Mouse (Mus musculus): ENCODE measurements around the gene 1700013F07Rik. TPM values are rescaled to one million over a fixed set of nuclear protein-coding genes. Genes with fewer than 3 reads are reported as not detected.
A peak's percentile ranks its signal among the peaks of the same experiment; 100 is the strongest.
"Not testable (repeated sequence)": the region's sequence is repeated elsewhere in the genome, so short reads cannot be mapped to it uniquely, and the experiment has no call there.

Gene 1700013F07Rik
- total RNA-seq, 1 experiment from 2014 or later = not detected

DNA sequence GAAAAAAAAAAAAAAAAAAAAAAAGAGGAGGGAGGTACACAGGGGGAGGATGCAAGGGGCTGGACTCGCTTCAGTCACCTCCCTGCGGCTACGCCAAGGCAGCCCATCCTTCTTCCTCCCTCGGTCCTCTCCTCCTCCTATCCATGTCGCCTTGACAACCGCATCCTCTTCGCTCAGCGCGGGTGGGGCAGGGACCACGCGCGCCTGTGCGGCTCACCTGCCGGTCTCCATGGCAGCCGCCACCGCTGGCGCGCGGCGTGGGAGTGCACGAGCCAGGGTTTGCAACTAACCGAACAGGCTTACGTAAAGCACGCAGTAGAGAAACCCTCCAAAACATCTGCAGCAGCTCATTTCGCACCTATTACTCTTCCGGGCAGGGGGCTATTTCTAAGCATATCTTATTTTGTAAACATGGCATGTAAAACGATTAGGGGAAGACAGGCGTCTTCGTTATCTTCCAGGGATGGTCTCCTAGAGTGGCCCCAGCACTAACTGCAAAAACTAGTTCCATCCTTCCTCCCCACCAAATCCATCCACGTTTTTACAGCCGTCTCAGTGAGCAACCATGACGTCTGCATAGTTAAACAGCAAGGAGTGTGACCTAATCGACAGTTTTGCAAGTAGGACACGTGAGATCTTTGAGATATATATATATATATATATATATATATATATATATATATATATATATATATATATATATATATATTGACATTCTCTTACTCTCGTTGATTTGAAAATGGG lies 2.7 kb downstream of the 1700013F07Rik start, which contains the start of gene 5330417C22Rik:
Gene 5330417C22Rik (minus strand): TSS at position 20 of the 744 bp plus-strand sequence.
- peak; percentile 54 for ATAC-seq (replicated peaks; ENCODE audit: insufficient number of reproducible peaks, low FRiP score, low TSS enrichment, poor library complexity, severe bottlenecking)

DNA sequence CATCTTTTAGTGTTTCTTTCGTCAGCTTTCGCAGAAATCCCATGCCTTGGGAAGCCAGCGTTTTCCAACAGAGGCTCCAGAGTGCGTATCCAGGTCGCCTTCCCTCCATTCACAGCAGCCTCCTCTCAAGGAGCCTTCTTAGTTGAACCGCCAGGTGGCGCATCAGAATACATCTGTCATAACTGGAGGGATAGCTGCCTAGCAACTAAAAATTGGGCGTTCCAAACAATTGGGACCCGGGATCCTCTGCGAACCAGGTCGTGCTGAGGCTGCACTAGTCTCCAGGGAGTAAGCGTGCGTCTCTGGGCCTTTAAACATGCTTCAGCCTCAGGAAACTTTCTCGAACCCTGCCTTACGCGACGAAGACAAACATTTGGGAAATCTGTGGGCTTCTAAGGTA lies 3.4 kb downstream of the 1700013F07Rik start:
- peak; percentile 81 for ATAC-seq (replicated peaks; ENCODE audit: insufficient number of reproducible peaks, low FRiP score, low TSS enrichment, poor library complexity, severe bottlenecking)

DNA sequence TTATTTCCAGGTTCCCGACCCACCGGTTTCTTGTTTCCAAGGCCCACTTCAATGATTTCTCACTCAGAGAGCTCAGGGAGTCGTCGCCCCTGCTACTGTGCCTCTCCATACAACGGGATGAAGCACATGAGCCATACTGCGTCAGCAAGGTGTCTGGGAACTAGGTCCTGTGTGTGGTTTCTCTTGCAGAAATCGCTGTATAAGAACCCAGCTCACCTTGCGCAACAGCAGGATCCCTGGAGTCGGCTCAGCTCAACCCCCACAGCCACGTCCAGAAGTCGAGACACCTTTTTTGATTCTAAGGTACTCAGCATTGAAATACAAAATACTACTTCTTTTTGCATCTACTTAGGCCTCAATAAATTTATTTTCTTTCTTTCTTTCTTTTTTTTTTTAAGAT lies 8.3 kb downstream of the 1700013F07Rik start:
- ATAC-seq (replicated peaks; ENCODE audit: insufficient number of reproducible peaks, low FRiP score, low TSS enrichment, poor library complexity, severe bottlenecking) = no peak

DNA sequence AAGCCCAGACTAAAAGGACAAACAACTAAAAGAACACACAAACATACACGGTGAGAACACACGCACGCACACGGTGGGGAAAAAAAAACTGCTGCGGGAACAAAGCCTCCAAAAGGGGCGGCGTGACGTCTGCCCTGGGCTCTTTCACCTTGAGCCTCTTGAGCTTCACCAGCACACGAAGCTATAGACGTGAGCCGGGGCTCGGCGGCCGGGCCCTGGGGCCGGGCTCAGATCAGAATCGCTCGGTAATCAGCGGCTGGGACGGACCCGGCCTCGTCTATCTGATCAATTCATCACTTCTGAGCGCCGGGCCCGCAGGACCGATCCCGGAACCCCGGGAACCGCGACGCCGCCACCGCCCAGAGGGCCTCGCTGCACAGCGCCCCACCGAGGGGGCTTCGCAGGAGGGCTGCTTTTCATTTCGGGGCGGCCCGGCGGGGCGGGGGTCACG lies 20.2 kb downstream of the 1700013F07Rik start:
- 0 out of 2 replicates have a peak, but pooled peaks have one; percentile 2 for ATAC-seq (replicated peaks; ENCODE audit: insufficient number of reproducible peaks, low FRiP score, low TSS enrichment, poor library complexity, severe bottlenecking)

DNA sequence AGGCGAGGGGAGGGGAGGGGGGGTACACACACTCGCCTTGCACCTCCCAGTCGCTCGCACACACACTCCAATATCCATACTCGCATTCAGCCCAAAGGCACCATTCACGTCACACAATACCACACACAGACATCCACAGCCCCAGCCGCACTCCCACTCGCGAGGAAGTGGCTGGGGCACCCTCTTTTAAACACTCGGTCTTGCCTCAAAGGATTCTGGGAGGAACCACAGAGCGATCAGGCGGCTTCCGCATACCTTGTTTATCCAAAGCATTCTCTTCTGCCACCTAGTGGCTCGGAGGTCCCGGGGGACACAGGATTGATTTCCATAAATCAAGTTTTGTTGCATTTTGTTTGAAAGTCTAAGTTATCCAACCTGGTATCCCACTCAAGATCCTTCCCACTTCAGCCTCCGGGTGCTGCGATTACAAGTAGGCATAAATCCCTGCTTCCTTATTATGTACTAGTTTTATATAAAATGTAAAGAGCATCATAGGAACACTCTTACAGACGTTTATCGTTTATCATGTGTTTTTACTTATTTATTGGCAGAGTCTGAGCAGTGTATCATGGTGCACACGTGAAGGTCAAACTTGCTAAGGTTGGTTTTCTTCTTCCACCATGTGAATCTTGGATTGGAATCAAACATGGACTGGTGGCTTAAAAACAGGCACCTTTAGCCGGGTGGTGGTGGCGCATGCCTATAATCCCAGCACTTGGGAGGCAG lies 20.8 kb downstream of the 1700013F07Rik start:
- peak; percentile 99 for ATAC-seq (replicated peaks; ENCODE audit: insufficient number of reproducible peaks, low FRiP score, low TSS enrichment, poor library complexity, severe bottlenecking)

DNA sequence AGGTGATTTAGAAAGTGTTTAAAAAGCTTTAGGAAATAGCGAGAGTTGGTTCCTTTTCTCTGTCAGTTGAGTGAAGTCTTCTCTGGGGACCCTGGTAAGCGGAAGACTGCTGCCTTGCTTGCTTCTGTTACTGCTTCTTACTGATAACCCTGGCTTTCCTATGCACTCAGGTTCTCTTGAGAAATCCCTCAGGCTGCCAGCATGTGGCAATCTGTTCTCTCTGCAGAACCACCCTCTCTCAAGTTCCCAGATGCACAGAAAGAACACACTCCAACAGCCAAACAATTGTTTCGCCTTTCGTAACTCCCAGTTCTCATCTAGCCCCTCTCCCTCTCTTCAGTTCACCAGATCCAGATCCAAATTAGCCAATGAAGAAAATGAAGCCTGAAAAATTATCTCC lies 23.9 kb downstream of the 1700013F07Rik start:
- ATAC-seq (replicated peaks; ENCODE audit: insufficient number of reproducible peaks, low FRiP score, low TSS enrichment, poor library complexity, severe bottlenecking) = no peak

DNA sequence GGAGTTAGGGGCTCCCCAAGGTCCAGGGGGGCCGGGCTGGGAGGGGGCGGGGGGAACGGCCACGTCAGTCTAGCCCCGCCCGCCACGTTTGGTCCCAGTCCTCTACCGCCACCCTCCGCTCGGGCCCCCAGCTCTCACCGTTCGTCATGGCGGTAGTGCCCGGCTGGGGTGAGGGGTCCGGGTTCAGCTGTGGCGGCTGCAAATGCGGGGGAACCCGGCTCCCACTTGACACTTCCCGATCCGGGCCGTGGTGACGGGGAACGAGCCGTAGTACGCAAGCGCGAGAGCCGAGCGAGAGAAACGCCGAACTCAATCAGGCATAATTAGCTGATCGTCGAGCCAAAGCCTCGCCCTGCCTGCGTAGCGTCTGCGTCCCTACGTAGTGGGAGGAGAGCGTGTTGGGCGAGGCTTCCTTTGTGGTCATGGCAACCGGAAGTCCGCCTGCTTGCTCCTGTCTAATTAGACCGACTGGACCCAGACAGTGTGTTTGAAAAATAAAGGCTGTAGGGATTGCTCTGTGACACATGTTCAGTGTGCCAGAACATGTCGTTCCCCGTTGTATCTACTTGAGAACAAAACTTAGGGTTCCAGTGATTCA lies 28.3 kb downstream of the 1700013F07Rik start, which contains the start of gene Tmem167b:
Gene Tmem167b (minus strand): TSS at position 334 of the 598 bp plus-strand sequence.
- ATAC-seq (replicated peaks; ENCODE audit: insufficient number of reproducible peaks, low FRiP score, low TSS enrichment, poor library complexity, severe bottlenecking) = peak; percentile 97

DNA sequence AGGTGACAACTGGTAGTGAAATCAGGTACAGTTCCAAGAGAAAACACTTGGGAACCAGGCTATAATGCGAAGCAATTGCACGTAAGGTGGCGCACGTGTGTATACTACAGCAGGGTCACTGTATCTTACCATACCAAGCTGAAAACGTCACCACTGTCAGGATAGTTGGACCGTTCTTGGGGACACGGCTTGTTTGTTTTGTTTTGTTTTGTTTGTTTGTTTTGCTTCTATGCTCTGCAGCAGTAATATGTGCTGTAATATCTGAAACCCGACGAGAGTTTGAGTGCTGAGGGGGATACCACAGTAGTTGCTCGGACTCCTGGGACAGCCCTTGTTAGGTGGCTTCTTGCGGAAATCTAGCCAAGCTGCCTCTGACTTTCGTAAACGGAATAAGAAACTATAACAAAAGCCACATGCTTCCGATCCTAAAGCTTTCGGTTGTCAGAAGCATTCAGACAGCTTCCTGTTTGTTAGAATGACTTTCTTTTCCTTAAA lies 28.9 kb downstream of the 1700013F07Rik start:
- peak; percentile 16 for ATAC-seq (replicated peaks; ENCODE audit: insufficient number of reproducible peaks, low FRiP score, low TSS enrichment, poor library complexity, severe bottlenecking)

DNA sequence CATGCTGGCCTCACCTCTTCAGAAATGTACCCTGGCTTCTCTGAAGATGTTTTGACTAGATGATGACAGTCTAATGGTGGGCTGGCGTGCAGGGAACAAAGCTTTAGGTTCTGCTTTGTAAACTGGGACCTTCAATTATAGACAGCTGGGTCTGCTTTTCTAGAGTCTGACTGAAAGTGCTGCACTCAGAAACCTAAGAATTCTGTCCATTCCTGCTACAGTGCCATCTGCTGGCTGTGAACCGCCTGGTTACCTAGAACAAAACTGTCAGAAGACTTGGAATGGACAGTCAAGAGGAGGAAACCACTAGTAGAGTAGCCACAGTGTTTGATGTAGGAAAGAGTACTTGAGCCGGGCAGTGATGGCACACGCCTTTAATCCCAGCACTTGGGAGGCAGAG lies 29.4 kb downstream of the 1700013F07Rik start:
- ATAC-seq (replicated peaks; ENCODE audit: insufficient number of reproducible peaks, low FRiP score, low TSS enrichment, poor library complexity, severe bottlenecking) = peak; percentile 44

DNA sequence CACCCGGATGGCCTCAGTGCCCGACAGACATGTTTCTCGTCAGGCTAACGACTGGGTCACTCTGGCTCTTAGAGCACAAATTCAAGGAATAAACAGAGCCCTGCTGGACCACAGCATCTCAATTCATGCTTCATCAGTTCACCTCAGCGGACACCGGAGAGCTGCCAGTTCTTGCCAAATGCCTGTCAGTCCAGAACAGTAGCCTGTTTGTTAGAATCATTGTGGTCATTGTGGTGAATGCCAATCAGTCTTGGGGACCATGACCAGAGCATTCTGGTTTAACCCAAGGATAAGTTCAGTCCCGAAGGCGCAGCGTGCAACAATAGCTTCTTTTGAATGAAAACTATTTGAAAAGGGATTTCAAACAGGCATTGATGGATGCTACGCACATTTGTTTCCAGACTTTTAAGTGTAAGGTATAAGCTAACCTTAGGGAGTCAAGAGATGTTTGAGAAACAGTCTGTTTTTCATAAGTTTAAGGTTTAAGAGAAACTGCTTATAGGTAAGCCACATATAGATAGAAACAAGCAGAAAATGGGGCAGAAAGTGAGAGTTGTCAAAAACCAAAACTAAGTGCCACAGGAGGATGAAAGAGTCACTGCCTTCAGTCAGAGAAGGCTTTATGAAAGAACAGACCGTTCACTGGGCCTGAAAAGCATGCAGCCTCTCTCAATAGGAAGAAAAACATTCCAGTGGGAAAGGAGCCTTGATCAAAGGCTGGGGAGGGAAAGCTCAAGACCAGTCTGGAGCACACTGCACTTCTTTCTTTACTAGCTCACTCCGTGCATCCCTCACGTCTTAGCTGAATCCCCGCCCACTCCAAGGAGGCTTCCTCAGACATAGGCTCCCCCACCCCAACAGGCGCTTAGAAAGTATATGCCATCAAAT lies 34.3 kb downstream of the 1700013F07Rik start:
- no peak for ATAC-seq (replicated peaks; ENCODE audit: insufficient number of reproducible peaks, low FRiP score, low TSS enrichment, poor library complexity, severe bottlenecking)

DNA sequence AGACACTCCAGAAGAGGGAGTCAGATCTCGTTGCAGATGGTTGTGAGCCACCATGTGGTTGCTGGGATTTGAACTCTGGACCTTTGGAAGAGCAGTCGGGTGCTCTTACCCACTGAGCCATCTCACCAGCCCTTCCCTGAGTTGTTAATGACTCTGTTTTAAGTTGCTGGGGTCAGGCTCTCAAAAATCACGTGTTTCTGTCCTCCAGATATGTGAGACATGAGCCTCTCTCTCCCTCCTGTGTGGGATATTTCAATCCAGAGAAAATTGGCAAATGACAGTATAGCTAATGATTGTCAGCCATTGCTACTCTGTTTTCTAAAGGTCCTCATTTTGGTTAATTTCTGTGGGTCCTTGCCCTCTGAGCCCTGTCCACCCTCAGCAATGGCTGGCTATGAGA lies 35.7 kb downstream of the 1700013F07Rik start:
- ATAC-seq (replicated peaks; ENCODE audit: insufficient number of reproducible peaks, low FRiP score, low TSS enrichment, poor library complexity, severe bottlenecking) = not testable (repeated sequence)

DNA sequence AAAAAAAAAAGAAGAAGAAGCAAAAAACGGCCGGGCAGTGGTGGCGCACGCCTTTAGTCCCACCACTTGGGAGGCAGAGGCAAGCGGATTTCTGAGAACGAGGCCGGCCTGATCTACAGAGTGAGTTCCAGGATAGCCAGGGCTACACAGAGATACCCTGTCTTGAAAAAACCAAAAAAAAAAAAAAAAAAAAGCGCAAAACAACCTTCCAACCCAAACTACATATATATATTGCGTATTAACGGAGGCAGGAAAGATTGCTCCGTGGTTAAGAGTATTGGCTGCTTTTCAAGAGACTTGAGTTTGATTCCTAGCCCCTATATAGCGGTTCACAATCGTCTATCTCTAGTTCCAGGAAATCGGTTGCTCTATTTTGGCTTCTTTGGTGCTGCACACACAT lies 36.9 kb downstream of the 1700013F07Rik start:
- no peak for ATAC-seq (replicated peaks; ENCODE audit: insufficient number of reproducible peaks, low FRiP score, low TSS enrichment, poor library complexity, severe bottlenecking)

DNA sequence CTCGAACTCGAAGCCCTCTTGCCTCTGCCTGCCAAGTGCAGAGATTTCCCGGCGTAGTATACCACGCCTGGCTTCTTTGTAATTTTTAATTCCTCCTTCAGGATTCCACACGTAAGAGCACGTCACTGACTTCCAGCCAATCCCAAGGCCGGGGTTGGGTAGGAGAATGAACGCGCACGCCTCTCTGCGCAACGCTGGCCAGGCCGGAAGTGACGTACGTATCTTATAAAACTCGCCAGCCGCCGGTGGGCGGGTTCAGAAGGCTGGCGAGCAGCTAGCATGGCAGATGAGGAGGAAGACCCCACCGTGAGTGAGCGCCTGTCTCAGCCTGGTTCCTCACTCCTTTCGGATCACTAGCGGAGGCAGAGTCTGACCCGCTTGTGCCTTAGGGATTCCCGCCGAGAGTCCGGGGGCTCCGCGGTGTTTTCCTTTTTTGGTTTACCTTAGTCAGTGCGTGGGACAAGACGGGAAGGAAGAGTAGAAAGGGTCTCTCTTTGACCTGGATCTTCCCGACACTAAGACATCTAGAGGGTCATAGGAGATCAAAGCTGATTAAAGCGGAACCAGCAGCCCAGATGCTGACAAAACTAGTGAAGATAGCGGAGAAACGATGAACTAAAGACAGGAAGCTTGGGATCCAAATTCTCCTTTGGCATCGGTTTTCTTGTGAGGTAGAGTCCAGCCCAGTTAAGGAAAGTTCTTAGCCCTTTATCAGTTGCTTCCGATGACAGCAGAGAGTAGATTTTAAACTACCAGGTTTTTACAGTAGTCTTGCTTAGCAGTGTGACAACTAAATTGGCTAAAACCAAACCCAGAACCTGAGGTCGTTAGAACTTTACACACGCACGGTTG lies 37.7 kb downstream of the 1700013F07Rik start, which contains the start of gene Taf13:
Gene Taf13 (plus strand): TSS at position 256 of the 852 bp plus-strand sequence.
- peak; percentile 99 for ATAC-seq (replicated peaks; ENCODE audit: insufficient number of reproducible peaks, low FRiP score, low TSS enrichment, poor library complexity, severe bottlenecking)

DNA sequence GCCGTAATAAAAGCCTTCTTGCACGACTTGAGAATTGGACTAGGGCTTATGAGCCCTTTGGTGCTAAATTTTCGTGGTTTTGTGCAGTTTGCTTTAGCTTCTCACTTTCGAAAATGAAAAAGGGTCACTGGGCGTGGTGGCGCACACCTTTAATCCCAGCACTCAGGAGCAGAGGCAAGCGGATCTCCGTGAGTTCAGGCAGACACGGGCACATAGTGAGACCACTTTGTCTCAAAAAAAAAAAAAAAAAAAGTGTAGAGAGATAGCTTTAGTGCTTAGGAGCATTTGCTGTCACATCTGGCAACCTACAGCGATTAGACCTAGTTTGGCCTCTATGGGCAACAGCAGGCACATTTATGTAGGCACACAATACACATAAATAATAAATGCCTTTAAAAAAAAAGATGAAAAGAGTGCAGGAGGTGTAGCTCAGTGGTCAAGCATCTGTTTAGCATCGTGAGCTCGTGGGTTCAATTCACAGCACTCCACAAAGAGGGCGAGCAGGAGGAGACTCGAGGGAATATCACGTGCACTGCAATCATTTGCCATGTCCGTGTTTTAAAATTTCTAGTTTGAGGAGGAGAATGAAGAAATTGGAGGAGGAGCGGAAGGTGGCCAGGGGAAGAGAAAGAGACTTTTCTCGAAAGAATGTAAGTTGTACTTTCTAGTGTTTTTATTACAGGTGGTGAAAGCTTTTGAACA lies 38.5 kb downstream of the 1700013F07Rik start:
- no peak for ATAC-seq (replicated peaks; ENCODE audit: insufficient number of reproducible peaks, low FRiP score, low TSS enrichment, poor library complexity, severe bottlenecking)

DNA sequence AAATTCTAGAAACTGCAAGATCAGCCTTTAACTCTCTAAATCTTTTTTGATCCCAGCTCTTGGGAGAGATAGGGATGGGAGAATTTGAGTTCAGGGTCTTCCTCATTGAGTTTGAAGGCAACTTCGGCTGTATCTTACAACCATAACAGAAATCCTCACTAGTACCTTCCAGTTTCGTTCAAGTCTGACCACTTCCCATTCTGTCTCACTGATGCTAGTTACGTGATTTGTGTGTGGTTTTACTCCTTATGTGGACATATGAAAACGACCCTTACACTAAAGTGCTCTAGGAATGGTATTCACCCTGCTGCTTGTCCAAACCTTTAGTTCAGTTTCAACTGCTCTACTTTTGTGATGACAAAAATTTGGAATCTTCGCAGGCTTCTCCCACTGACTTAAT lies 40.1 kb downstream of the 1700013F07Rik start:
- no peak for ATAC-seq (replicated peaks; ENCODE audit: insufficient number of reproducible peaks, low FRiP score, low TSS enrichment, poor library complexity, severe bottlenecking)

DNA sequence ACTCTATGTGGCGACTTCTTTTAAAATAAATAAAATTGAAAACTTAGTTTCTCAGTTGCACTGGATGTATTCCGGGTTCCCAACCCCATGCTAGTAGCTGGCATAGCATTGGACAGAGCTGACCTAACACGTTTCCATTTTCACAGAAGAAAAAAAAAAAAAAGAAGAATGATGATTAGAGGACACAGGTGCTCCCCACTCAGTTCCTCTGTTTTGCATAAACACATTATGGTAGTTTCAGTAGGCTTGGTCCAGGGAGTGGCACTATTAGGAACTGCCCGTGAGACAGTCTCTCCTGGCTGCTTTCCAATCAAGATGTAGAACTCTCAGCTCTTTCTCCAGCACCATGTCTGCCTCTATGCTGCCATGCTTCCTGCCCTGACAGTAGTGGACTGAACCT lies 50.6 kb downstream of the 1700013F07Rik start:
- no peak for ATAC-seq (replicated peaks; ENCODE audit: insufficient number of reproducible peaks, low FRiP score, low TSS enrichment, poor library complexity, severe bottlenecking)

DNA sequence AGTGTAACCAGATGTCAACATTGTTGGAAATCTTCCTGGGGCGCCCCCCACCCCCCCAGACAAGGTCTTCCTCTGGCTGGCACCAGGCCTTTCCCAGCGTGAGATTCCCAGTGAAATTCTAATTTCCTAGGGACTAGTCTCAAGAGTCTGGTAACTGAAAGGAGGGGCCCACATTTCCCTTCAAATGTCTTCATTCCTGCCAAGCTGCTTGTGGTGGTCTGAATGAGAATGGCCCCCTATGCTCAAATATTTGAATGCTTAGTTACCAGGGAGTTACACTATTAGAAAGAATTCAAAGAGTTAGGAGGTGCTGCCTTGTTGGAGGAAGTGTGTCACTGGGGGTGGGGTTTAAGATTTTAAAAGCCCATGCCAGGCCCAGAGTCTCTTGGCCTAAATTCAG lies 54.5 kb downstream of the 1700013F07Rik start:
- ATAC-seq (replicated peaks; ENCODE audit: insufficient number of reproducible peaks, low FRiP score, low TSS enrichment, poor library complexity, severe bottlenecking) = no peak

Data from monocyte, adult 5-6 weeks (primary cell).